21 mouse cellular contexts compared by ENCODE assay signal in the genomic region with DNA sequence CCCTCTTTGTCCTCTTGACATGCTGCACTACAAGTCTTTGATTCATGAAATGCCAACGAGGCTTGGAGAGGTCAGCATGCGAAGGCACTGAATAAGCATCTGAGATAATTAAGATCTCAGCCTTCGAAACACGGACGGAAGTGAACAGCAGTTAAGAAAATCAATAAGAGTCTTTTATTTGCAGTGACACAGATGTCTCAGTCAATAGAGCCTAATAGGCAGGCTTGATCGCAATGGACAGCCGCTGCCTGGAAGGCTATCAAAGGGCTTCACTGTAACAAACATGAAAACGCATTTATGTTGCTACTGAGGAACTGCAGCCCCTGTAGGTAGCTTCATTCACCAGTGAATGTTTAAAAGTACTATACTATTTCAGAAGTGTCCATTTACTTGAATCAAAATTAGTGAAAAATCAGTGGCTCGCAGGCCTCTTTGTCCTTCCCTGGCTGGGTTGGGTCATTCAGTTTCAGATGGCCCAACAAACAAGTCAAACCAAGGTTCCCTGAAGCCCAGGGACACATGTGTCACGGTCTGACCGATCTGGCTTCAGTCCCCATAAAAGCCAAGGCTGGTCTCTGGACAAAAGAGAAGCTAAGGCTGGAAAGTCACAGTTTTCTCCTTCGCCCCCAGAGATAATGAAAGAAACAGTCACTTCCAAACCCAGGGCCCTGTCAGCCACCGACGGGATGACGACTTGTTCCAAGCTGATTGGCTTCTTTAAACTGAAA. TPM values are rescaled to one million over a fixed set of nuclear protein-coding genes. Genes with fewer than 3 reads are reported as not detected.
DNase-seq lines count a peak whose midpoint lies in the region; ATAC-seq lines count a peak whose summit lies in the region.
"Had no signal": no experiment of that assay in that cellular context is flagged by ENCODE, and none has a peak within 500 bp of the region (broad histone marks: within the 10 kb centered on the region; RNA-seq: fewer than 3 reads in every experiment).

No protein-coding gene starts in this region.

- peaks cover 42% of the 10 kb centered on the region for H3K36me3 ChIP-seq in forebrain, embryonic 10.5 days (replicated peaks)
- peaks cover 12% of the 10 kb centered on the region for H3K36me3 ChIP-seq in forebrain, embryonic 15.5 days
- H3K36me3 ChIP-seq in heart, embryonic 12.5 days: peaks cover 40% of the 10 kb centered on the region
- H3K36me3 ChIP-seq in heart, embryonic 11.5 days (ENCODE audit: control insufficient read depth, insufficient read depth, low read length): peaks cover 12% of the 10 kb centered on the region
- H3K36me3 ChIP-seq in kidney, embryonic 16.5 days (ENCODE audit: insufficient read depth, low read length): peaks cover 16% of the 10 kb centered on the region

- no peak for ATAC-seq in forebrain, embryonic 15.5 days (replicated peaks)
- ATAC-seq in heart, embryonic 12.5 days (ENCODE audit: insufficient number of reproducible peaks, low FRiP score): no peak
- no peak for ATAC-seq in heart, embryonic 11.5 days (replicated peaks; ENCODE audit: insufficient number of reproducible peaks, low FRiP score, low TSS enrichment)
- ATAC-seq in kidney, embryonic 16.5 days (ENCODE audit: low FRiP score, low TSS enrichment): no peak
- ATAC-seq: activated CD4-positive, CD25-positive, alpha-beta regulatory T cell, adult 4 months; forebrain, postnatal 0 days; intestine, embryonic 16.5 days; Patski had no signal

- WGBS in forebrain, embryonic 10.5 days: 81% methylated on average over 15 of the region's 15 CpGs
- WGBS in forebrain, embryonic 15.5 days: 42% methylated on average over 15 of the region's 15 CpGs
- 87% methylated on average over 15 of the region's 15 CpGs for WGBS in heart, embryonic 12.5 days
- 83% methylated on average over 15 of the region's 15 CpGs for WGBS in heart, embryonic 11.5 days (ENCODE audit: insufficient replicate concordance)
- WGBS in kidney, embryonic 16.5 days: 92% methylated on average over 15 of the region's 15 CpGs

- H3K27me3 ChIP-seq in forebrain, embryonic 10.5 days (ENCODE audit: poor library complexity, severe bottlenecking): no peaks in the 10 kb centered on the region
- no peaks in the 10 kb centered on the region for H3K27me3 ChIP-seq in forebrain, embryonic 15.5 days
- H3K27me3 ChIP-seq in heart, embryonic 12.5 days (replicated peaks): no peaks in the 10 kb centered on the region
- H3K27me3 ChIP-seq in heart, embryonic 11.5 days (ENCODE audit: control insufficient read depth, insufficient read depth, low read length): no peaks in the 10 kb centered on the region
- no peaks in the 10 kb centered on the region for H3K27me3 ChIP-seq in kidney, embryonic 16.5 days (ENCODE audit: insufficient read depth, low read length)
- H3K27me3 ChIP-seq: CH12.LX; embryonic facial prominence, embryonic 12.5 days; heart, embryonic 15.5 days; hindbrain, embryonic 15.5 days; Patski had no signal

- H3K4me1 ChIP-seq in forebrain, embryonic 10.5 days: peaks cover 13% of the 10 kb centered on the region
- H3K4me1 ChIP-seq in forebrain, embryonic 15.5 days: peaks cover 5% of the 10 kb centered on the region
- peaks cover 6% of the 10 kb centered on the region; the same call in 1 of the 2 replicates for H3K4me1 ChIP-seq in heart, embryonic 12.5 days (replicated peaks)
- H3K4me1 ChIP-seq in heart, embryonic 11.5 days (ENCODE audit: control insufficient read depth, insufficient read depth, low read length): no peaks in the 10 kb centered on the region
- no peaks in the 10 kb centered on the region for H3K4me1 ChIP-seq in kidney, embryonic 16.5 days (ENCODE audit: insufficient read depth, low read length)
- H3K4me1 ChIP-seq: embryonic facial prominence, embryonic 12.5 days; hindbrain, embryonic 15.5 days had no signal

- H3K4me2 ChIP-seq in forebrain, embryonic 15.5 days (replicated peaks): no peak overlapping the region
- H3K4me2 ChIP-seq in heart, embryonic 12.5 days: no peak overlapping the region
- H3K4me2 ChIP-seq in heart, embryonic 11.5 days: no peak overlapping the region
- no peak overlapping the region for H3K4me2 ChIP-seq in kidney, embryonic 16.5 days (replicated peaks; ENCODE audit: low read depth, low read length)
- H3K4me2 ChIP-seq: embryonic facial prominence, embryonic 12.5 days; heart, embryonic 15.5 days; hindbrain, embryonic 15.5 days had no signal

- H3K9ac ChIP-seq in forebrain, embryonic 15.5 days (replicated peaks): no peak overlapping the region
- no peak overlapping the region for H3K9ac ChIP-seq in heart, embryonic 12.5 days
- no peak overlapping the region for H3K9ac ChIP-seq in heart, embryonic 11.5 days (ENCODE audit: low read depth, low read length)
- no peak overlapping the region for H3K9ac ChIP-seq in kidney, embryonic 16.5 days (replicated peaks; ENCODE audit: low read length)
- H3K9ac ChIP-seq: embryonic facial prominence, embryonic 12.5 days; forebrain, postnatal 0 days; heart, embryonic 15.5 days; hindbrain, embryonic 15.5 days had no signal

- H3K9me3 ChIP-seq in forebrain, embryonic 10.5 days: peaks cover 3% of the 10 kb centered on the region; the same call in 1 of the 2 replicates
- H3K9me3 ChIP-seq in forebrain, embryonic 15.5 days: no peaks in the 10 kb centered on the region
- H3K9me3 ChIP-seq in heart, embryonic 12.5 days (replicated peaks): no peaks in the 10 kb centered on the region
- H3K9me3 ChIP-seq in heart, embryonic 11.5 days (replicated peaks; ENCODE audit: control insufficient read depth, low read length): no peaks in the 10 kb centered on the region
- no peaks in the 10 kb centered on the region for H3K9me3 ChIP-seq in kidney, embryonic 16.5 days (ENCODE audit: low read length)
- H3K9me3 ChIP-seq: embryonic facial prominence, embryonic 12.5 days; heart, embryonic 15.5 days; hindbrain, embryonic 15.5 days had no signal

- DNase-seq in forebrain, embryonic 10.5 days (ENCODE audit: extremely low spot score, low spot score): no peak
- DNase-seq in retina, embryonic 14.5 days (ENCODE audit: low spot score): peak; percentile 53
- DNase-seq in retina, postnatal 1 day: no peak
- DNase-seq: cerebellum, adult 11-12 months; cerebellum, adult 9-10 months; cerebellum, postnatal 25 days; forebrain, postnatal 0 days; gastrocnemius, postnatal 14 days; heart, postnatal 14 days; kidney, adult 8-10 months had no signal

- no peak overlapping the region for H3K4me3 ChIP-seq in forebrain, embryonic 10.5 days
- H3K4me3 ChIP-seq in forebrain, embryonic 15.5 days: no peak overlapping the region
- H3K4me3 ChIP-seq in heart, embryonic 12.5 days: no peak overlapping the region
- no peak overlapping the region for H3K4me3 ChIP-seq in heart, embryonic 11.5 days (ENCODE audit: low read depth, low read length)
- H3K4me3 ChIP-seq in kidney, embryonic 16.5 days (ENCODE audit: low read length): no peak overlapping the region
- H3K4me3 ChIP-seq: embryonic facial prominence, embryonic 12.5 days; heart, embryonic 15.5 days; hindbrain, embryonic 15.5 days had no signal

- 0 out of 2 replicates have a peak overlapping the region, but pooled peaks have one; percentile 27 for H3K27ac ChIP-seq in forebrain, embryonic 10.5 days
- H3K27ac ChIP-seq in forebrain, embryonic 15.5 days (replicated peaks): no peak overlapping the region
- 0 out of 2 replicates have a peak overlapping the region, but pooled peaks have one; percentile 12 for H3K27ac ChIP-seq in heart, embryonic 12.5 days (ENCODE audit: poor library complexity, severe bottlenecking)
- H3K27ac ChIP-seq in heart, embryonic 11.5 days (ENCODE audit: low read depth, low read length): no peak overlapping the region
- no peak overlapping the region for H3K27ac ChIP-seq in kidney, embryonic 16.5 days (ENCODE audit: low read length)
- H3K27ac ChIP-seq: embryonic facial prominence, embryonic 12.5 days; hindbrain, embryonic 15.5 days had no signal

RNA-seq across cellular contexts. Expression of a gene that starts 48.6 kb away (rescaled TPM):
- polyA plus RNA-seq in forebrain, embryonic 10.5 days (2016; fragmentation: Nextera tagmentation; extraction: Ambion mirVana): 33.8 and 34.2 TPM in 2 replicates
- polyA plus RNA-seq in forebrain, embryonic 15.5 days (2015; fragmentation: Nextera tagmentation; extraction: Ambion mirVana): 38.0 and 39.8 TPM in 2 replicates
- 28.7 and 30.9 TPM in 2 replicates for polyA plus RNA-seq in heart, embryonic 12.5 days (2016; fragmentation: Nextera tagmentation; extraction: Ambion mirVana)
- polyA plus RNA-seq in heart, embryonic 11.5 days (2014; fragmentation: Nextera tagmentation; extraction: Ambion mirVana): 26.8 and 30.7 TPM in 2 replicates
- 38.4 and 39.5 TPM in 2 replicates for polyA plus RNA-seq in kidney, embryonic 16.5 days (2015; fragmentation: Nextera tagmentation; extraction: Ambion mirVana)

Comparison
In these comparisons a context has a peak if more than half of its experiments do, and no peak if none do; other contexts are left out.
1. H3K27ac ChIP-seq: peak in forebrain, embryonic 10.5 days (single experiment) and heart, embryonic 12.5 days (single experiment); none in forebrain, embryonic 15.5 days (single experiment), heart, embryonic 11.5 days (single experiment) and kidney, embryonic 16.5 days (single experiment).